Mouse (Mus musculus): ENCODE measurements around the gene Fam199x. TPM values are rescaled to one million over a fixed set of nuclear protein-coding genes. Genes with fewer than 3 reads are reported as not detected.

Fam199x gene
- polyA plus RNA-seq, 1 experiment from 2014 or later: 7.6 TPM

- H3K36me3 ChIP-seq (ENCODE audit: control insufficient read depth, insufficient read depth, low read length): no peaks in the 10 kb centered on the region
- peak within 1 kb of the TSS; percentile 62 for H3K4me2 ChIP-seq
- H3K9me3 ChIP-seq (replicated peaks; ENCODE audit: control insufficient read depth, low read length): no peaks in the 10 kb centered on the region
- no peaks in the 10 kb centered on the region for H3K27me3 ChIP-seq (ENCODE audit: control insufficient read depth, insufficient read depth, low read length)
- peak within 1 kb of the TSS; percentile 76 for H3K9ac ChIP-seq (ENCODE audit: low read depth, low read length)
- peak; percentile 88 for ATAC-seq (replicated peaks; ENCODE audit: insufficient number of reproducible peaks, low FRiP score, low TSS enrichment)
- H3K27ac ChIP-seq (ENCODE audit: low read depth, low read length): peak within 1 kb of the TSS; percentile 85; the same call in 1 of the 2 replicates
- WGBS (ENCODE audit: insufficient replicate concordance): 25% methylated on average over 30 of the region's 31 CpGs
- no peaks in the 10 kb centered on the region for H3K4me1 ChIP-seq (ENCODE audit: control insufficient read depth, insufficient read depth, low read length)
- peak within 1 kb of the TSS; percentile 49 for H3K4me3 ChIP-seq (ENCODE audit: low read depth, low read length)
These were observed 11.4 kb upstream of the Fam199x start, which contains the start of gene Slc25a53 for GRCm38 (mm10) chrX:137038000-137038483. TSS of gene Slc25a53 (minus strand) at chrX:137038302.

GRCm38 (mm10) chrX:137038502-137038901, 10.9 kb upstream of the Fam199x start:
- H3K4me3 ChIP-seq (ENCODE audit: low read depth, low read length): peak overlapping the region; percentile 49
- no peaks in the 10 kb centered on the region for H3K36me3 ChIP-seq (ENCODE audit: control insufficient read depth, insufficient read depth, low read length)
- no peaks in the 10 kb centered on the region for H3K9me3 ChIP-seq (replicated peaks; ENCODE audit: control insufficient read depth, low read length)
- peak overlapping the region; percentile 76 for H3K9ac ChIP-seq (ENCODE audit: low read depth, low read length)
- peak overlapping the region; percentile 58 for H3K4me2 ChIP-seq
- WGBS (ENCODE audit: insufficient replicate concordance): 31% methylated on average over 7 of the region's 7 CpGs
- peak overlapping the region; percentile 85; the same call in 1 of the 2 replicates for H3K27ac ChIP-seq (ENCODE audit: low read depth, low read length)
- no peaks in the 10 kb centered on the region for H3K4me1 ChIP-seq (ENCODE audit: control insufficient read depth, insufficient read depth, low read length)
- ATAC-seq (replicated peaks; ENCODE audit: insufficient number of reproducible peaks, low FRiP score, low TSS enrichment): no peak
- H3K27me3 ChIP-seq (ENCODE audit: control insufficient read depth, insufficient read depth, low read length): no peaks in the 10 kb centered on the region

GRCm38 (mm10) chrX:137049060-137049424, 352 bp upstream of the Fam199x start:
- Histone ChIP-seq H3K4me3 (ENCODE audit: low read depth, low read length) (peak overlapping the region; percentile 66), H3K4me1 (ENCODE audit: control insufficient read depth, insufficient read depth, low read length) (no peaks in the 10 kb centered on the region), H3K9ac (ENCODE audit: low read depth, low read length) (peak overlapping the region; percentile 78; the same call in 1 of the 2 replicates), H3K36me3 (ENCODE audit: control insufficient read depth, insufficient read depth, low read length) (no peaks in the 10 kb centered on the region), H3K9me3 (replicated peaks; ENCODE audit: control insufficient read depth, low read length) (no peaks in the 10 kb centered on the region), H3K27ac (ENCODE audit: low read depth, low read length) (no peak overlapping the region), H3K4me2 (peak overlapping the region; percentile 69), H3K27me3 (ENCODE audit: control insufficient read depth, insufficient read depth, low read length) (no peaks in the 10 kb centered on the region; the same call in 1 of the 2 replicates)
- no peak; the same call in 1 of the 2 replicates for ATAC-seq (replicated peaks; ENCODE audit: insufficient number of reproducible peaks, low FRiP score, low TSS enrichment)
- WGBS (ENCODE audit: insufficient replicate concordance): 14% methylated on average over 11 of the region's 11 CpGs

GRCm38 (mm10) chrX:137063202-137063601, 13.8 kb downstream of the Fam199x start:
- Histone ChIP-seq H3K36me3 (ENCODE audit: control insufficient read depth, insufficient read depth, low read length) (no peaks in the 10 kb centered on the region), H3K9me3 (replicated peaks; ENCODE audit: control insufficient read depth, low read length) (no peaks in the 10 kb centered on the region), H3K9ac (ENCODE audit: low read depth, low read length) (no peak overlapping the region), H3K27me3 (ENCODE audit: control insufficient read depth, insufficient read depth, low read length) (no peaks in the 10 kb centered on the region), H3K4me2 (no peak overlapping the region), H3K4me1 (ENCODE audit: control insufficient read depth, insufficient read depth, low read length) (no peaks in the 10 kb centered on the region), H3K4me3 (ENCODE audit: low read depth, low read length) (no peak overlapping the region), H3K27ac (ENCODE audit: low read depth, low read length) (no peak overlapping the region)
- ATAC-seq (replicated peaks; ENCODE audit: insufficient number of reproducible peaks, low FRiP score, low TSS enrichment): no peak
- WGBS (ENCODE audit: insufficient replicate concordance): 79% methylated on average over 9 of the region's 9 CpGs

- Histone ChIP-seq H3K27ac (ENCODE audit: low read depth, low read length) (no peak overlapping the region), H3K36me3 (ENCODE audit: control insufficient read depth, insufficient read depth, low read length) (no peaks in the 10 kb centered on the region), H3K4me1 (ENCODE audit: control insufficient read depth, insufficient read depth, low read length) (no peaks in the 10 kb centered on the region), H3K9ac (ENCODE audit: low read depth, low read length) (no peak overlapping the region), H3K4me2 (no peak overlapping the region), H3K4me3 (ENCODE audit: low read depth, low read length) (no peak overlapping the region), H3K9me3 (replicated peaks; ENCODE audit: control insufficient read depth, low read length) (no peaks in the 10 kb centered on the region), H3K27me3 (ENCODE audit: control insufficient read depth, insufficient read depth, low read length) (peaks cover 34% of the 10 kb centered on the region)
- WGBS (ENCODE audit: insufficient replicate concordance): 13% methylated on average over 25 of the region's 25 CpGs
- no peak for ATAC-seq (replicated peaks; ENCODE audit: insufficient number of reproducible peaks, low FRiP score, low TSS enrichment)
These were observed 55.1 kb downstream of the Fam199x start for GRCm38 (mm10) chrX:137104531-137104930.

GRCm38 (mm10) chrX:137106498-137106897, 57.1 kb downstream of the Fam199x start:
- 9% methylated on average over 13 of the region's 13 CpGs for WGBS (ENCODE audit: insufficient replicate concordance)
- Histone ChIP-seq H3K27ac (ENCODE audit: low read depth, low read length) (no peak overlapping the region), H3K4me1 (ENCODE audit: control insufficient read depth, insufficient read depth, low read length) (no peaks in the 10 kb centered on the region), H3K4me2 (no peak overlapping the region), H3K9me3 (replicated peaks; ENCODE audit: control insufficient read depth, low read length) (no peaks in the 10 kb centered on the region), H3K9ac (ENCODE audit: low read depth, low read length) (no peak overlapping the region), H3K27me3 (ENCODE audit: control insufficient read depth, insufficient read depth, low read length) (peaks cover 29% of the 10 kb centered on the region), H3K4me3 (ENCODE audit: low read depth, low read length) (no peak overlapping the region), H3K36me3 (ENCODE audit: control insufficient read depth, insufficient read depth, low read length) (no peaks in the 10 kb centered on the region)
- ATAC-seq (replicated peaks; ENCODE audit: insufficient number of reproducible peaks, low FRiP score, low TSS enrichment): no peak

- H3K9ac ChIP-seq (ENCODE audit: low read depth, low read length): no peak overlapping the region
- H3K27me3 ChIP-seq (ENCODE audit: control insufficient read depth, insufficient read depth, low read length): peaks cover 66% of the 10 kb centered on the region
- no peak for ATAC-seq (replicated peaks; ENCODE audit: insufficient number of reproducible peaks, low FRiP score, low TSS enrichment)
- H3K36me3 ChIP-seq (ENCODE audit: control insufficient read depth, insufficient read depth, low read length): no peaks in the 10 kb centered on the region
- H3K4me2 ChIP-seq: peak overlapping the region; percentile 31
- no peak overlapping the region for H3K27ac ChIP-seq (ENCODE audit: low read depth, low read length)
- no peaks in the 10 kb centered on the region for H3K9me3 ChIP-seq (replicated peaks; ENCODE audit: control insufficient read depth, low read length)
- peak overlapping the region; percentile 2; the same call in 1 of the 2 replicates for H3K4me3 ChIP-seq (ENCODE audit: low read depth, low read length)
- WGBS (ENCODE audit: insufficient replicate concordance): 17% methylated on average over 40 of the region's 40 CpGs
- no peaks in the 10 kb centered on the region for H3K4me1 ChIP-seq (ENCODE audit: control insufficient read depth, insufficient read depth, low read length)
These were observed 68.8 kb downstream of the Fam199x start for GRCm38 (mm10) chrX:137118097-137118746.

GRCm38 (mm10) chrX:137119675-137120423, 70.5 kb downstream of the Fam199x start:
- H3K27ac ChIP-seq (ENCODE audit: low read depth, low read length): no peak overlapping the region
- H3K4me3 ChIP-seq (ENCODE audit: low read depth, low read length): peak overlapping the region; percentile 25
- H3K4me1 ChIP-seq (ENCODE audit: control insufficient read depth, insufficient read depth, low read length): no peaks in the 10 kb centered on the region
- H3K27me3 ChIP-seq (ENCODE audit: control insufficient read depth, insufficient read depth, low read length): peaks cover 66% of the 10 kb centered on the region
- no peaks in the 10 kb centered on the region for H3K36me3 ChIP-seq (ENCODE audit: control insufficient read depth, insufficient read depth, low read length)
- no peak for ATAC-seq (replicated peaks; ENCODE audit: insufficient number of reproducible peaks, low FRiP score, low TSS enrichment)
- 22% methylated on average over 52 of the region's 52 CpGs for WGBS (ENCODE audit: insufficient replicate concordance)
- peak overlapping the region; percentile 55 for H3K4me2 ChIP-seq
- no peak overlapping the region for H3K9ac ChIP-seq (ENCODE audit: low read depth, low read length)
- H3K9me3 ChIP-seq (replicated peaks; ENCODE audit: control insufficient read depth, low read length): no peaks in the 10 kb centered on the region
